Mouse (Mus musculus): ENCODE measurements around the gene Skor1. TPM values are rescaled to one million over a fixed set of nuclear protein-coding genes. Genes with fewer than 3 reads are reported as not detected.

The Skor1 gene
- polyA plus RNA-seq, 1 experiment, result 0.01 TPM

DNA sequence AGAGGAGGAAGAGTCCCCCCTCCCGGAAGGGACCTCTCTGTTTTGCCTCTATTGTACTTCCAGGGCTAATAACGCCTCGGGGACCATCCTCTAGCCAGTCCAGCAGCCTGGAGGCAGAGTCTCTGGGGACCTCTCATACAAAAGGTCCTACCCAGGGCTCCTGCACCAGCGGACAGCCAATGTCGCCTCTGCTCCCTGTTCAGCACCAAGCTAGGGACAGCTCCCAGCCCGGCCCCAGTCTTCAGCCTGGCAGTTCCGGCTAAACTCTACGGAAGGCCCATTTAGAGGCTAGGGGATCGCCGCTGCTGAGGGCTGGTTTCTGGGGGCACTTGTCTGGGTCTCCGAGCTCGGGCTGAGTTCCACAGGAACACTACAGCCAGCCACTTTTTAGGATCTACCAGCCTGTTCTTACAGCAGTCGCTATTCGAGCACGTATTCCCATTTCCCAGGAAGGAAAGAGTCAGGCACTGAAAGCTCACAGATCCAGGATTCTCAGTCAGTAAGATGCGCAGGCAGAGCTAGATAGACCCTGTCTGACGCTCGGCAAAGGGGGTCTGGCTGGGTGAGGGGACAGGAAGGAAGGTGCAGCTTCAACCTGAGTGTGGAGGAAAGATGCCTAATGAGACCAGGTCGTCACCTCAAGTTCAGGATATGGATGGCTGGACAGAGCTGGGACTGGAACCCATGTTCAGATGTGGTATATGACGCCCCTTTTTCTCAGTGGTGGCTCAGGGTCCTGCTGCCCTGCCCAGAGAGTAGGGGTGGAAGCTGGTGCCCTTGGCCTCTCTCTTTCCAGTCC is 2.5 kb upstream of the Skor1 start:
- Histone ChIP-seq H3K27me3 (ENCODE audit: control insufficient read depth) (peaks cover 80% of the 10 kb centered on the region), H3K4me3 (replicated peaks) (no peak overlapping the region), H3K4me1 (ENCODE audit: control insufficient read depth) (no peaks in the 10 kb centered on the region), H3K36me3 (ENCODE audit: control insufficient read depth) (no peaks in the 10 kb centered on the region), H3K9me3 (ENCODE audit: control insufficient read depth, low read length) (peaks cover 7% of the 10 kb centered on the region)
- TF ChIP-seq TAL1 (IDR thresholded peaks at IDR 0.05; ENCODE audit: low read length), result no peak
- no peak for TF ChIP-seq GATA1 (IDR thresholded peaks at IDR 0.05; ENCODE audit: low read length)

DNA sequence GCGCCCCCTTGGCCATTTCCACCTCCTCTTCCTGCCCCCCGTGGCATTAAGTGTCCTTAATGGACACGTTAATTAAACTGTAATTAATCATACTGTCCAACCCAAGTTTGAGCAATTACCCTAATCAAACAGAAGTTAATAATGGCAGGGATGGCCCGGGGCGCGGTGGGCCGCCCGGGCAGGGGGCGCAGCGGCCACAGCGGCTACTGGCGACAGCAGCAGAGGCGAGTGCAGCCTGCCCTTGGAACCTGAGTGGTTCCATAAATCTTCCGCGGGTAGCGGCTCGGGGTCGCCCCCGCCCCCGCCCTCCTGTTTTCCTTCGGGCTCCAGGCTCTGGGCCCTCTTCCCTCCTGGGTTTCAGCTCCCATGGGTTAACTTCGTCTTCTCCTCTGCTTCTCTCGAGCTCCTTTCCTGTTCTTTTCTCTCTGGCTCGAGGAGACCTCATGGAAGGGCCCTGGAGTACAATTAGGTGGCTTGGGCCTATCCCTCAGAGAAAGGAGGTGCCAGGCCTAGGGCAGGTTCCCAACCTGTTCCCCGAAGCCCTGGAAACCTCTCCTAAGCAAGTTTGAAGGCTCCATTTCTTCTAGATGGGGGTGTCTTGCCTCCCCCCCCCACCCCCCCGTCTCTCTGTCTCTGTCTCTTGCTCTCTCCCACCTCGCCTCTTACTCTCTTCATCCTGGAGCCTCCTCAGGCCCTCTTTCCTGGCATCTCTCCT is 1.5 kb upstream of the Skor1 start:
- H3K4me1 ChIP-seq (ENCODE audit: control insufficient read depth), result no peaks in the 10 kb centered on the region
- H3K36me3 ChIP-seq (ENCODE audit: control insufficient read depth), result no peaks in the 10 kb centered on the region
- no peak overlapping the region for H3K4me3 ChIP-seq (replicated peaks)
- no peak for TF ChIP-seq TAL1 (IDR thresholded peaks at IDR 0.05; ENCODE audit: low read length)
- TF ChIP-seq GATA1 (IDR thresholded peaks at IDR 0.05; ENCODE audit: low read length), result no peak
- H3K9me3 ChIP-seq (ENCODE audit: control insufficient read depth, low read length), result peaks cover 10% of the 10 kb centered on the region
- peaks cover 90% of the 10 kb centered on the region for H3K27me3 ChIP-seq (ENCODE audit: control insufficient read depth)

DNA sequence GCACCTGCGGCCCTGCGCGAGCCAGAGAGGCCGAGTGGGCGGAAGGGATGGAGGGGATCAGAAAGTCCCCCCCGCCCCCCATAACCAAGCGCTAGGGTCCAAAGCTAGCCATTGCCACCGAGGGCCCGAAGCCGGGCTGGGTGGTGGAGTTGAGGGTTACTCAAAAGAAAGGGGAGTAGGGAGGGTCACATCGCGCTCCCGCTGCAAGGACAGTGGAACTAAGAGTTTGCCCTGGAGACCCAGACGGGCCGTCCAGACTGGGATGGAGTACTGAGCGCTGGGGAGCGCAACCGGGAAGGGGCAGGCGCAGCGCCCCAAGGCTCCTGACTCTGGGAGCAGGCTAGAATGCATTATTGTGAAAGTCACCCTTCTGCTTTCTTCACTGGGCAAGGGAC is 608 bp upstream of the Skor1 start:
- no peaks in the 10 kb centered on the region for H3K4me1 ChIP-seq (ENCODE audit: control insufficient read depth)
- H3K36me3 ChIP-seq (ENCODE audit: control insufficient read depth), result no peaks in the 10 kb centered on the region
- no peak for TF ChIP-seq GATA1 (IDR thresholded peaks at IDR 0.05; ENCODE audit: low read length)
- no peak for TF ChIP-seq TAL1 (IDR thresholded peaks at IDR 0.05; ENCODE audit: low read length)
- peaks cover 97% of the 10 kb centered on the region for H3K27me3 ChIP-seq (ENCODE audit: control insufficient read depth)
- no peak overlapping the region for H3K4me3 ChIP-seq (replicated peaks)
- peaks cover 10% of the 10 kb centered on the region for H3K9me3 ChIP-seq (ENCODE audit: control insufficient read depth, low read length)

DNA sequence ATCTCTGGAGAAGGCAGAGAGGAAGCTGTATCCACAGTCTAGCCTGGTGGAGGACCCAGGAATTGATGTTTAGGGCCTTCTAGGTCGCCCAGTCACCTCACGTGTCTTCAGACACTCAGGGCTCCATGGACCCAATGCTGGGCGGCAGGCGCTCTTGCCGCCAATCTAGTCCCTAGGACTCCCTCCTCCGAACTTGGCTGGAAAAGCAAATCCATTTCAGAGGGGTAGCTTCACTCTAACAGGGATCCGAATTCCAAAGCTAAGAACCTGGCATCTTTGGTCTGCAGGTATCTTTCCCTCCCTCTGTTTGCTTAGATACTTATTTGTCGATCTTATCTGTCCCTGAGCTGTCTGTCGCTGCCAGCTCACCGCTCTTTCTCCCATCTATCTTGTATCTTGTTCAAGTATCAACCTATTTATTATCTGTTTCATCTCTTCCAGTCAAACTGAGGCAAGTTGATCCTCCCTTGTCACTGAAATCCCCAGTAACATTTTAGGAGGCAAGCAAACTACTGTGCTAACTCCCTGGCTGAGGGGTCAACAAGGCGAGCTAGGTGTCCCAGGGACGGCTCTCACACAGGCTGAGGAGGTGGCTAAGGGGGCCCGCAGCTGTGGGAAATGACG is 863 bp downstream of the Skor1 start:
- peaks cover 100% of the 10 kb centered on the region for H3K27me3 ChIP-seq (ENCODE audit: control insufficient read depth)
- no peaks in the 10 kb centered on the region for H3K36me3 ChIP-seq (ENCODE audit: control insufficient read depth)
- peaks cover 4% of the 10 kb centered on the region; the same call in 1 of the 2 replicates for H3K9me3 ChIP-seq (ENCODE audit: control insufficient read depth, low read length)
- no peak overlapping the region for H3K4me3 ChIP-seq (replicated peaks)
- TF ChIP-seq TAL1 (IDR thresholded peaks at IDR 0.05; ENCODE audit: low read length), result no peak
- TF ChIP-seq GATA1 (IDR thresholded peaks at IDR 0.05; ENCODE audit: low read length), result no peak
- H3K4me1 ChIP-seq (ENCODE audit: control insufficient read depth), result no peaks in the 10 kb centered on the region

DNA sequence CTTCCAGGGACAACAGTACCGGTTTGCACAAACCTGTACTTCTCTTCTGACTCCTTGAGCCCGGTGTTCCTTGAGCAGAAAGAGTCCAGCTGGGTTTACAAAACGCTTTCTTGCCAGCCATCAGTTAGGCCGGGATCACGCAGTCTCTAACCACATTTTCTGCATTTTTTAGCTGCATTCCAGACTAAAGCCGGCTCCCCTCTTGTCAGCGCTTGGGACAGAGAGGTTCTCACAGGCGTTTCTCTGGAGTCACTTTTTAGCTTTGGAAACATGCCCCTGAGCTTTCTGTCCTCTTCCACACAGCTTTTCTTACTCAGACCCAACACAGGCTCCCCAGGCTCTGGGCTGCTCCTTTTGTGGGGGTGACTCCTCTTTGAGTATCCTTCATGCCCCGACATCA is 1.5 kb downstream of the Skor1 start:
- Histone ChIP-seq H3K9me3 (ENCODE audit: control insufficient read depth, low read length) (peaks cover 4% of the 10 kb centered on the region; the same call in 1 of the 2 replicates), H3K4me3 (replicated peaks) (no peak overlapping the region), H3K4me1 (ENCODE audit: control insufficient read depth) (no peaks in the 10 kb centered on the region), H3K36me3 (ENCODE audit: control insufficient read depth) (no peaks in the 10 kb centered on the region), H3K27me3 (ENCODE audit: control insufficient read depth) (peaks cover 100% of the 10 kb centered on the region)
- TF ChIP-seq GATA1 (IDR thresholded peaks at IDR 0.05; ENCODE audit: low read length), result no peak
- no peak for TF ChIP-seq TAL1 (IDR thresholded peaks at IDR 0.05; ENCODE audit: low read length)

DNA sequence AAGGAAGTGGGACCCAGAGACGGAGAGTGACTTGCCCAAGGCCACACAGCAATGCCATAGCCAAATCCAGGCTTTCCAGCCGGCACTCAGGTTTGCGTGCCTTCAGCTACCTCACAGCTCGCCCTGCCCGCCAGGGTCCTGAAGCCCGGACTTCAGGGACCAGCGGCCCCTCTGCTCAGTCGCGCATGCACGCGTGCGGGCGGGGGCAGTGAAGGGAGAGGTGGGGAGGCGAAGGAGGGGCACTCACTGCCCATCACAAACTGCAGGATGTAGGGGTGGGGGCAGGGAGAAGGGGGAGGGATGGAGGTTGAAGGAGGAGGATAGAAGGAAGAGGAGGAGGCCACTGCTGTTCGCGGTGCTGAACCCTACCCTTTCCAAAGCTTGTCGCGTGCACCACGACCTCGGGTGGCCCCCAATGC is 1.9 kb downstream of the Skor1 start:
- H3K36me3 ChIP-seq (ENCODE audit: control insufficient read depth), result no peaks in the 10 kb centered on the region
- no peak overlapping the region for H3K4me3 ChIP-seq (replicated peaks)
- peaks cover 100% of the 10 kb centered on the region for H3K27me3 ChIP-seq (ENCODE audit: control insufficient read depth)

DNA sequence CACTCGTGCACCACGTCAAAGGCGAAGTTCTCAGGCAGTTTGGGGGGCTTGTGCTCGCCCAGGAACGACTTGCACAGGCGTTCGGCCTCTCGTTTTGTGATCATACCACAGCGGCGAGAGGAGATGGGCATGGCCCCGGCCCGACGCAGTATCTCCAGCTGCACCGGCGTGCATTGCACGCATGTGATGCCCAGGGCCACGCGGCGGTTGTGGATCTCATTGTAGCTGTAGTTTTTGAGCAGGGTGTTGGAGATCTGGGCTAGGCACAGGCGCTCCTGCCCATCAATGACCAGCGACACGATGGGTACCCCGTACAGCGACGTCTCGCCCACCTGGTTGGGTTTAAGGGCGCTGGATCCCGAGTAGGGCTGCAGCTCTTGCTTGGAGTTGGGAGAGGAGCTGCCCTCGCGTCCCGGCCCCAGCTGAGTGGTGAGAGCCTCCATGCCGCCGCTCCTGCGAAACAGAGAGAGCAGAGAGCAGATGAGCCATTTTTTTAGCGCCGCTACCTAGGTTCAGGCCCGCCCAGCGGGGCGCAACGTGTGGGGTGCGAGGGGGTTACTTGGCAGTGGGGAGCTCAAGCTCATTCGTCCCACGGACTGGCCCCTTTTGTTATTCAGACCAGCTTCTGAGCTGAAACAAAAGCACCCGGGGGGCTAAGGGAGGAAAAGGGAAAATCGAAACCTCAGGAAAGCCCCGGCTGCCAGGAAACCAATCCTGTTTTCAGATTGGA is 2.5 kb downstream of the Skor1 start:
- TF ChIP-seq TAL1 (IDR thresholded peaks at IDR 0.05; ENCODE audit: low read length) (no peak), GATA1 (IDR thresholded peaks at IDR 0.05; ENCODE audit: low read length) (no peak)
- peaks cover 100% of the 10 kb centered on the region for H3K27me3 ChIP-seq (ENCODE audit: control insufficient read depth)
- no peaks in the 10 kb centered on the region for H3K36me3 ChIP-seq (ENCODE audit: control insufficient read depth)
- no peak overlapping the region for H3K4me3 ChIP-seq (replicated peaks)
- H3K4me1 ChIP-seq (ENCODE audit: control insufficient read depth), result no peaks in the 10 kb centered on the region
- peaks cover 4% of the 10 kb centered on the region; the same call in 1 of the 2 replicates for H3K9me3 ChIP-seq (ENCODE audit: control insufficient read depth, low read length)

More for the DNA sequence above, 1.9 kb downstream of the Skor1 start:
- no peak for TF ChIP-seq TAL1 (IDR thresholded peaks at IDR 0.05; ENCODE audit: low read length)
- TF ChIP-seq GATA1 (IDR thresholded peaks at IDR 0.05; ENCODE audit: low read length), result no peak
- H3K9me3 ChIP-seq (ENCODE audit: control insufficient read depth, low read length), result peaks cover 4% of the 10 kb centered on the region; the same call in 1 of the 2 replicates
- H3K4me1 ChIP-seq (ENCODE audit: control insufficient read depth), result no peaks in the 10 kb centered on the region

DNA sequence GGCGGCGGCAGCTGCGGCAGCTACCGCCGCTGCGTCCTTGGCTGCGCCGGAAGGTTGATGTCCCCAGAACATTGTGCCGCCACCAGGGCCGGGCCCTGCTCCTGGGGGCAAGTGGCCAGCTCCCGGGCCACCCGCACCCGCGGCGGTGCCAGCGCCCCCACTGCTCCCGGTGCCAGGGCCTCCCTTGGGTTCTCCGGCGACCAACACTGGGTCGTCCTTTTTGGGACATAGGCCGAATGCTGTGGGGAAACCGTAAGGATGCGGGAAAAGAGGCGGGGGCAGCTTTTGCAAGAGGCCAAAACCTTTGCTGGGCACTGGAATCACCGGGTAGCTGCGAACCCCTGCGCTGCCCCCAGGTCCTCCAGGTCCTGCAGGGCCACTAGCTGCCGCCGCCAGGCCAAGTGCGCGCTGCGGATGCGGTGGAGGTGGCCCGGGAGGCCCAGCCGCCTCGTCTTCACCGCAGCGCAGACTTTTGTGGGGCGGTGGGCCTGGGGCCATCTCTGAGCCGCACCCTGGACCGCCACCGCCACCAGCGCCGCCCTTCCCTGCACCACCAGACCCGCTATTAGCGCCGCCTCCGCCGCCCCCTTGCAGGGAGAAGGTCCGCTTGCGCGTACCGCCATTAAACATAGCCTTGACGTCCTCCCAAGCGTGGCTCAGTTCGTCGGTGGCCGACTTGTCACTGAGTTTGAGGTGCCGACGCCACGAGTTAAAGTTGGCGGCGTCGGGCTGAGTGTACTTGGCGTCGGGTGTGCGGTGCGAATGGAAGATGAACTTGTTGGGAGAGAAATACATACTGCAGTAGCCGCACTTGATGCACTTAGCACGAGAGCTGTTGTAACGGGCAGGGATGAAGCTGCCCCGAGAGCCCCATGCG is 3.3 kb downstream of the Skor1 start:
- Histone ChIP-seq H3K9me3 (ENCODE audit: control insufficient read depth, low read length) (peaks cover 4% of the 10 kb centered on the region; the same call in 1 of the 2 replicates), H3K27me3 (ENCODE audit: control insufficient read depth) (peaks cover 100% of the 10 kb centered on the region), H3K4me3 (replicated peaks) (no peak overlapping the region), H3K4me1 (ENCODE audit: control insufficient read depth) (no peaks in the 10 kb centered on the region), H3K36me3 (ENCODE audit: control insufficient read depth) (no peaks in the 10 kb centered on the region)
- TF ChIP-seq GATA1 (IDR thresholded peaks at IDR 0.05; ENCODE audit: low read length), result no peak
- no peak for TF ChIP-seq TAL1 (IDR thresholded peaks at IDR 0.05; ENCODE audit: low read length)
